Mouse (Mus musculus): Measurements from ENCODE around the gene Chek2. TPM values are rescaled to one million over a fixed set of nuclear protein-coding genes. Genes with fewer than 3 reads are reported as not detected.
"Not testable (repeated sequence)": the region's sequence is repeated elsewhere in the genome, so short reads cannot be mapped to it uniquely, and the experiment has no call there.

The Chek2 gene
- total RNA-seq (2015): 22.7 and 24.7 TPM in 2 replicates
- total RNA-seq (2017): 22.1 and 24.0 TPM in 2 replicates

DNA sequence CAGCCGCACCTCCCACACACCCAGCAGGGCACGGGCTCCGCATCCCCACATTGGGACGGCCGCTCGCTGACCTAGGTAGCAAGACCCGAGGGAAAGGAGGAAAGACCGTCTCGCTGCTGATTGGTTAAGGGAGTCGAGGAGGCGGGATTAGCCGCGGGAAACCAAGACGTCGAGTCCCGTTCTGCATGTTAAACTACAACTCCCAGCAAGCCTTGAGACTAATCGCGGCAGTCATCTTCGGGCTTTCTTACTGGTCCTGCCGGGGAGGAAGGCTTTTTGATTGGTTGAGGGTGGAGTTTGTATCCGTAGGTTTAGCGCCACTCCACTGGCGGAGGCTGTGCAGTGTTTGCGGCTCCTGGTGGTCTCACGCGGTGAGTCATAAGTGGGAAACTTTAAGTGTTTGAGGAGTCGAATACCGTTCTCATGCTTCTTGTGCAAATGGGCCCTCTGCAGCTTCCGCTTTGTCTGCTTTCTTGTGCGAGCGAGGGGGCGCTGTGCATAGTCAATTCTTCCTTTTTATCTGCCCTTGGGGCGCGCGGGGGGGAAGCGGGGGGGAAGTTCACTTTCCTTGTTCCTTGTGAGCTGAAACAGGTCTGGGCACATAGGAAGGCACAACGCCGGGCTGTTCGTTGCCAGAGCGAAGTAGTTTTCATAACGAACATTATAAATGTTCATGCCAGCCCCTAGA, at the start of gene Chek2, which contains the start of gene Hscb:
Gene Chek2, plus strand, starts transcription at position 302 of the 688 bp plus-strand sequence.
Gene Hscb, minus strand, starts transcription at position 100 of the 688 bp plus-strand sequence.
- ATAC-seq (ENCODE audit: poor library complexity, severe bottlenecking): peak; percentile 91

DNA sequence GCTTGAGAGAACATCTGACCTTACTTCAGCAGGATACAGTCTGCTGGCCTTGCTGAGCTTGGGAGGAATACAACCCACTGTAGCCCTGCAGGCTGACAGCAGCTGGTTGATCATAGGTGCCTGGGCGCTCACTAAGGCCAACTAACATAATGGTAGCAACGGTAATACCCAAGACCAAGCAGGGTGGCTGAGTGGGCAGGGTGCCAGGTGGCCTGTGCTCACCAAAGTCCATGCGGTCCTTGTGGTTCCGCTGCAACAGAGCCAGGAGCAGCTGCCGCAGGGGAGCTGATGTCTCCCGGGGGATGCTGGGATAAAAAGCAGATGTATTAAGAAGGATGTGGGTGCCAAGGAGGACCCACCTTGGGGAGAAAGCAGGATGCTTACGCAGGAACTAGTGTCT, 45.4 kb upstream of the Chek2 start:
- ATAC-seq (ENCODE audit: poor library complexity, severe bottlenecking): no peak

DNA sequence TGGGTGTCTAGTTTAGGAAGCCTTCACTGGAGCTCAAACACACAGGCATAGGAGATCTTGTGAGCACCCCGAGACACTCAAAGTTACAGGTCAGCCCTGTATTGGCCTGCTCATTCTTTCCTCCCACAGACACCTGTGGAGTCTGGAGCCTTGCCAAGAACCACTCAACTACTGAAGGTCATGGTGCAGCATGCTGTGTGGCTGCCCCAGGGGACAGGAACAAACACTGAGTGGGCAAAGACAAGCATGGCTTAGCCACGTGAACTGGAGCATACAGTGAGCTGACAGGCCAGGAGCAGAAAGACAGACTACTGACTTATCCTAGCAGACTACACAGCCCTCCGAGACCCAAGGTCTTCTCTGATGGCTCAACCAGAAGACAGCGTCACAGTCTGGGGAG, 42.1 kb upstream of the Chek2 start:
- ATAC-seq (ENCODE audit: poor library complexity, severe bottlenecking): no peak

DNA sequence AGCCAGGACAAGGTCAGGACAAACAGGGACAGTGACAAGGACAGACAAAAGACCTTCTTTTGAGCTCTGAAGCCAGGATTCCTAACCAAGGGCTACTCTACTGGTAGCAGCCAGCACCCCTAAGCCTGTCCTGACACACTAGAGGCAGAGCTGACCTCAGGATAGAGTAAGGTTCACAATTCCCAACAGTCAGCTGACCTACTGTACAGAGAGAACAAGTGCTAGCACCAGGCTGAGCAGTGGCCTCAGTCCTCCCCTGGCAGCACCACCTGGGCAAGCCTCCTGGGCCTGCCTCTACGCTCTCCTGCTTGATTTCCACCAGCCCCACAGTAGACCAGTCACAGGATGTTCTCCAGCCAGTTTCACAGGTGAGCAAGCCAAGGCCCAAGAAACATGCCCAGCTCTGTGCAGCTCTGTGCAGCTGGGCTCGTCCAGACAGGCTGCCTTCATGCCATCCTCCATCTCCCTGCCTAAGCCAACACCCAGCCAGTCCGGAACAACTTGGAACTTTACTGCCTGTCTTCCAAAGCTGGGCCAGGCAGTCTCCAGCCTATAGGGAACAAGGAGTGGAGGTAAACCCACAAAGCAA, 38.6 kb upstream of the Chek2 start:
- ATAC-seq (ENCODE audit: poor library complexity, severe bottlenecking): no peak

DNA sequence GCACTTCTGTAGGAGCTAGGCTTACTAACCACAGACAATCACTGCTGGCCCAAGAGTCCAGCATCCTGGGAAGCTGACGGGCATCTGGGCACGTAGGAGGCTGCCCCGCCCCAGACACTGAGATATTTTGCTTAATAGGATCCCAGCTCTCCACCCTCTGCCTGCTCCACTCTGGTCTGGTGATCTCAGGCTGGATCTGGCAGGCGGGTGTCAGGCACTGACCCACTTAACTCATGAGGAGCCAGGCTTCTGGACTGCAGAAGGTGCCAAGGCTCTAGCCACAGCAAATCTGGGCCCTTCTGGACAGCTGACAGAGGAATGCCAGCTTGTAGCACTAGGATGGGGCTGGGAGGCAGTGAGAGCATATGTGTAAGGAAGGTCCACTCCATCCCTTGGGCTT, 37.6 kb upstream of the Chek2 start:
- no peak for ATAC-seq (ENCODE audit: poor library complexity, severe bottlenecking)

DNA sequence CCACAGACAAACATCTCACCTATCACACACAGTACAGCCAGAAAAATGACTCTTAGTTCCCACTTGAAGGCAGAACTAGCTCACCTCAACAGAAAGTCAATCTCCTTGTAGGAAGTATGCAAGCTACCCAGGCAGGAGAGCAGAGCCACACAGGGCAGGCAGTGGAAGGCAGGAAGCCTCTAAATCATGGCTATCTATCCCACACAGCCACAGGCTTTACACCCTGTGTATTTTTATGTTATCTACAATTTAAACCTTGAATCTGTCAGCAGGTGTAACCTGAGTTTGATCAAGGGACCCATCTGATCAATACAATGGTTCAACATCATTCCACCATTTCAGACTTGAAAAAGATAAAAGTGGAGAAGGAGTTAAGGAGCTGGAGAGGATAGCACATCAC, 37.0 kb upstream of the Chek2 start:
- ATAC-seq (ENCODE audit: poor library complexity, severe bottlenecking): no peak

DNA sequence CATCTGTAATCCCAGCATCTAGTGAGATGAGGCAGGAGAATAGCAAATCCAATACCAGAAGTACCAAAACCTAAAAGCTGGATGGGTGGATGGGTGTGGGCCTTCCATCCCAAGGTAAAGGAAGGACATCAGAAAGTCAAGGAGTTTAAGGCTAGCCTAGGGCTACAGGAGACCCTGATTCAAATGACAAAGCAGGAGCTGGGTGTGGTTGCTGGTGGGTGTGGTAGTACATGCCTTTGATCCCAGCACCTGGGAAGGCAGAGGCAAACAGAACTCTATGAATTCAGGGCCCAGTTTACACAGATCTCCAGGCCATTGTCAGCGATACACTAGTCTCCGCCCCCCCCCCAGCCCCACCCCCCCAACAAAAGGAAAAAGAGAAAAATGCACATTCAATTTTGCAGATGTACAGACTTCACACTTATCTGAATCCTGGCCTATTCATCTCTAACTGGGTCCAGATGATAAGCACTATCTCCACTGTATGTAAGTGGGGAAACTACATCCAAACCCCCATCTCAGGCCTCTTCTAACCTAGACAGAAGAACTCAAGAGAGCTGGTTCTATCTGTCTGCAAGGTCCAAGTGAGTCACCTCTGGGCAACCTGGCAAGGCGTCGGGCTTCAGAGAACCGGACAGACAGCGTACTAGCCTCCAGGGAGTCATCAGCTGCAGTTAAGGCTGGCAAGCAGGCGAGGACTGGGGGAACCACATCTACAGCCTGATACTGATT, 35.6 kb upstream of the Chek2 start:
- no peak for ATAC-seq (ENCODE audit: poor library complexity, severe bottlenecking)

DNA sequence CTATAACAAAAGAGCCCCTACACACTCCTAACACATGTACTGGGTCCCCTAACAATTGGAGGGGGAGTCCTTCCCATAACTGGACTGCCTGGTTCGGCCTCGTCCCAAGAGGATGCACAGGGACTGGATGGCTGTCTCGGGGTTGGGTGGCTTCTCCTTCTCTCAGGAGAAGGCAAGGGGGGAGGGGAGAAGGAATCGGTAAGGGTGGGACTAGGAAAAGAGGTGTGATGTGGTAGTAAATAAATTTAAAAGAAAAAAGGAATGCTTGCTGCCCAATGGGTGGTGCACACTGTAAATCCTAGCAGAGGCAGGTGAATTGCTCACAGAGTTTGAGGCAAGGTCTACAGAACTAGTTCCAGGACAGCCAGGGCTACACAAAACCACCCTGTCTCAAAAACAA, 33.6 kb upstream of the Chek2 start:
- no peak for ATAC-seq (ENCODE audit: poor library complexity, severe bottlenecking)

DNA sequence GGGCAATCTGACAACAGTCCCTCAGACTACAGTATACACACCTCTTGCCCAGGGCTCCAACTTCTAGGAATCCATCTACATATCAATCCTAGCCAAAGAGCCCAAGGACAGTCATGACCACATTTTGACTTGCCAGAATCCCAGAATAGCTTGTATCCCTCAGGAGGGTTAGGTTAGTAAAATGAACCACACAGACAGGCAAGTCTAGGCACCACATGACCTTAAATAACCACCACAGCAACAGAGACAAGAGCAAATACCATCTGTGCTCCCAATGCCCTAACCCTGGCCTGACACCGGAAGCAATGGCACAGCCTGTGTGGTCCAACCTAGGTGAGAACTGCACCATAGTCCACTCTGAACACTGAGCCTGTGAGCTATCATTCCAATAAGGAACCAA, 33.1 kb upstream of the Chek2 start:
- no peak for ATAC-seq (ENCODE audit: poor library complexity, severe bottlenecking)

DNA sequence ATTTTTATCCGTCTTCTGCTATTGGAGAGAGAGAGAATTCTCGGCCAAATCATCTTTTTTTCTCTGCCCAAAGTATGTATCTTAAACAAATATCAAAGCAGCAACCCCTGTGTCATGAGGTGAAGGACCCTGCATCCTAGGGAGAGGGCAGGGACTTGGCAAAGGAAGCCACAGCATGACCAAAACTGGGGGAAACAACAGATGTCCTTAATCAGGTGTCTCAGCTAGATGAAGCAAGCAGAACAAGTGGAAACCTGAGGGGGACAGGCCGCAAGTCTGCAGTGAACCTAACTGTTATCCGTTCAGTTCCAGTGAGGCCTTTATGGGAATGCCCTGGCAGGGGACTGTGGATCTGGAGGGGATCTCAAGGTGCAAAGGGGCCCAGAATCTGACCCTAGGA, 32.3 kb upstream of the Chek2 start:
- ATAC-seq (ENCODE audit: poor library complexity, severe bottlenecking): no peak

DNA sequence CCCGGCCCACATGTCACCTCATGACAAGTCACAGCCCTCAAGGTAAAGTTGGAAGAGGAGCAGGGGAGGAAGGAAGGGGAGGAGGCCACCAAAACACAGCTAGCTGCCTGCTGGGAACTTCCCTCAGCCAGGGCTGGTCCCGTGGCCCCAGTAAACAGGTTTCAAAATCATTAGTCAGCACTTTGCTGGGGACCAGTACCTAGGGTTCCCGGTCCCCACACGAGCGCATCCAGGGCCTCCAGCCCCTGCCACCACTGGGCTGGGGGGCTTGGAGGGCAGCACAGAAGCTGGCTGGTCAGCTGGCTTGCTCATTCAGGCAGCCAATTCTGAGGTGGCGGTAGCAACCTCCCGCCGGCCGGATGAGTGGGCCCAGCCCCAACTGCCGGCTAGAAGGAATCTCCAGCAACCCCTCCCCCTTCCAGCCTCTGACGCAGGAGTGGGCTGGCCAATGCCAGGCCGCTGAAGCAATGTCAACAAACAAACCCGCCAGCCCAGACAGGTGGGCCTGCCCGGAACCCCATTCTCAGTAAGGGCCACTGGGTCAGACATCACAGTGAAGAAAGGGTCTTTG, 31.6 kb upstream of the Chek2 start:
- ATAC-seq (ENCODE audit: poor library complexity, severe bottlenecking): peak; percentile 70

DNA sequence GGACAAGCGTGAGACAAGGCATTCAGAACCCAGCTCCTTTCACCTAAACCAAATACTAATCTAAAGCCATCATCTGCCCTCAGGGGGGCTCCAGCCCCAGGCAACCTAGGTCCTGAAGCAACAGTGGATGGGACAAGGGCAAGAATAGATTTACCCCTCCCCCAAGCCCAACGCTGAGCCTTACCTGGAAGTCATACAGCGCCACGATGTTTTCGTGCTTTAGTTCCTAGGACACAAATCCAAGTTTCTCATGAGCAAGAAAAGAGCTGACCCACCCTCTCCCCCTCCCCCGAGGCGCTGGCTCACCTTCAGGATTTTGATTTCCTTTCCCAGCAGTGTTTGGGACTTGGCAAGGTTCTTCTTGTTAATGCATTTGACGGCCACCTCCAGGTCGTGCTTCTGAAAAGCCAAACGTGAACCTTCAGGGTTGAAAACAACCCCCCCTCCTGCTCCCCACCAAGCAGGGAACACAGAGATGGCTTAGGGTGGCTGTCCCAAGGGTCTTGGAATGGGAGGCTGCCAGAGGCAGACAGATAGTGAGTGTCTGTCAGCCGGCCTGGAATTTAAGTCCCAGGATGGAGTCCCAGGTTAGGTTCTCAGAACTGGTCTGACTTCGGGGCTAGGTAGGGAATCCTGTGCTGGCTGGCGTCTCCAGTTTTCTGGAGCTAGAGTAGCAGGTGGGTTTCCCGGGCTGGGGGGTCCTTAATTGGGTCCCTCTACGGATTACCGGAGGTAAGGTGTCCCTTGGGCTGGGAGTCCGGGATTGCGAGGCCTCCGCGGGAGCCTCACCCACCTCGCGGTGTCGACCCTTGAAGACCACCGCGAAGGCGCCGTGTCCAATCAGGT, 30.7 kb upstream of the Chek2 start:
- no peak for ATAC-seq (ENCODE audit: poor library complexity, severe bottlenecking)

DNA sequence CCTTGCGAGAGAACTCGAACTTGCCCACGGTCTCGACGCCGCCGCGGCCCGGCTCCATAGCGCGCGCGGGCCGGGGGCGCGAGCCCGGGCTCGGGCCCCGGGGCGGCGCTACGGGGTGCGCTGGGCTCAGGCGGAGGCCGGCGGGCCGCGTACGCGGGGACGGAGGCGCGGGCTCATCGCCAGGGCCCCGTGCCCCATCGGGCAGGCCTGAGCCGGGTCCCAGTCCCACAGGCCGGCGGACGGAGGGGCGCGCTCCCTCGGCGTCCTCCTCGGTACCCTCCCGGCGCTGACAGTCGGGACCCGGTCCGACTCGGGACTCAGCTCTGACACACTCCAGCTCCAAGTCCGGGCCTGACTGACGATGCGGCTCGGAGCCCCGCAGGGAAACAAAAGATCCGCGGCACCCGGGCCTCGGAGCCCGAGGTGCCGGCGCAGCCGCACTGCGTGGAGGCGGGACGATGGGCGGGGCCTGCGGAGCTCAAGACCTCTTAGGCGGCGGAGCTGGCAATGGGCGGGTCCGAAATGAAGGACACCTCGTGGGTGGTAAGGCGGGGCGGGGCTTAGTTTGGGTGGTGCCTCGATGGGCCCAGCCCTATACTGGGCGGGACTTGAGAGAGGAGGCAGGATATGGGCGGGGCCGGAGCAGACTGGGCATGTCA, 30.0 kb upstream of the Chek2 start, which contains the start of gene Ulk1:
Gene Ulk1, minus strand, starts transcription at position 431 of the 659 bp plus-strand sequence.
- peak; percentile 81 for ATAC-seq (ENCODE audit: poor library complexity, severe bottlenecking)

DNA sequence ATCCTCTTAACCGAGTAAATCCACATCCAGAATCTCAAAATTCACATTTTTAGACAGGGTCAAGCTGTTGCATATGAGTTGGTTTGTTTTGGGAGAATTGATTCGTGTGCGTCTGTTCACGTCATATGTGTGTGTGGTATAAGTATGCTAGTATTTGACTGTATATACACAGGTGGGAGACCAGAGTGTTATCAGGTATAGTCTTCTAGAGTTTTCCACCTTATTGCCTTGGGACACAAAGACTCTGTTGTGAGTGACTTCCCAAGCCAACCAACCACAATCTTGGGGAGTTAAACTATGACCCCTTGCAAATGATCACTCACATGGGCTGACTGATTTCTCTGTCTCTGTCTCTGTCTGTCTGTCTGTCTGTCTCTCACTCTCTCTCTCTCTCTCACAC, 15.4 kb upstream of the Chek2 start:
- no peak for ATAC-seq (ENCODE audit: poor library complexity, severe bottlenecking)

DNA sequence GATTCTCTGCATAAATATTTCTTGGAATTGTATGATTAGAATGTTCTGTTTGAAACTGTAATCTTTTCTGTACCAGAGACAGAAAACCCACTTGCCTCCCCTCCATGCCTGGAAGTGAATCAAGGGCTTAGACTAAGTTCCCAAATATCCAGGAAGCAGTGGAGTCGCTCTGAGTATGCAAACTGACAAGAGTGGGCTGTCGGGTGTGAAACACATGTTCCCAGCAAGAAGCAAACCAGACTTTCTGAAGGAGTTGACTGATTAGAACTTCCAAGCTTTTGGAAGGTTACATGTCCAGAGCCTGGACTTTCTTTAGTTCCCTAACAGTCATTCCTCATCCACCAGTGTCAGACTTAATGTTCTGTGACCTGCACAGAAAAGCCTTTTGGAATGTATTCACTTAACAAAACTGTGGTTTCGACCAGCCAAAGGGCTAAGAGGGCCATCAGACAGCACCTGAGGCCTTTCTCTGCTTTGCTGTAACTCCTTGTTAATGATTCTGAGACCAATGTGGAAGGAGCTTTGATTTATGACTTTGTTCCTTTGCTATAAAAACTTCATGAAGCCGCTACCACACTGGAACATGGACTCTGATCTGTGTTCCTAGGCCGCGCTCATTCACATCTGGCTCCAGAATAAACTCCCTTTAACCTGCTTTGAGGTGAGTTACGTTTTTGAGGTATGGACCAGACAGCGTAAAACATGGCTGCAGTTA, 12.8 kb upstream of the Chek2 start:
- ATAC-seq (ENCODE audit: poor library complexity, severe bottlenecking): no peak

DNA sequence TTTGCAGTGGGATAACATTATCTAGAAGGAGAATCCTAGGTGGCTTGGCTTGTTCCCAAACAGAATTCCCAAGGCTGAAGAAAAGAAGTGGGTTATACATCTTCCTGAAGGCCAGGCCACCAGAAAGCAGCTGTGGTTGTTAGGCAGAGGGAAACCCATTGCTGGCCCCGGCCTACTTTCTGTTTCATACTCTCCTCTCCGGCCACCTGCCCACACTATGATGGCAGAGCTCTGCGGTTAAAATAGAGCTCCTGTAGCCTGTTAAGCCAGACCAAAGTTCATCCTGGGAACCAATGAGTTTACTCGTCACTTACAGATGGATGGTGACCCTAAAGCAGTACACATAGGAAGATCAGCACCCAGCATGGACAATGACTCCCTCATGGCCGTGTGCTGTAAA, 12.2 kb upstream of the Chek2 start:
- ATAC-seq (ENCODE audit: poor library complexity, severe bottlenecking): no peak

DNA sequence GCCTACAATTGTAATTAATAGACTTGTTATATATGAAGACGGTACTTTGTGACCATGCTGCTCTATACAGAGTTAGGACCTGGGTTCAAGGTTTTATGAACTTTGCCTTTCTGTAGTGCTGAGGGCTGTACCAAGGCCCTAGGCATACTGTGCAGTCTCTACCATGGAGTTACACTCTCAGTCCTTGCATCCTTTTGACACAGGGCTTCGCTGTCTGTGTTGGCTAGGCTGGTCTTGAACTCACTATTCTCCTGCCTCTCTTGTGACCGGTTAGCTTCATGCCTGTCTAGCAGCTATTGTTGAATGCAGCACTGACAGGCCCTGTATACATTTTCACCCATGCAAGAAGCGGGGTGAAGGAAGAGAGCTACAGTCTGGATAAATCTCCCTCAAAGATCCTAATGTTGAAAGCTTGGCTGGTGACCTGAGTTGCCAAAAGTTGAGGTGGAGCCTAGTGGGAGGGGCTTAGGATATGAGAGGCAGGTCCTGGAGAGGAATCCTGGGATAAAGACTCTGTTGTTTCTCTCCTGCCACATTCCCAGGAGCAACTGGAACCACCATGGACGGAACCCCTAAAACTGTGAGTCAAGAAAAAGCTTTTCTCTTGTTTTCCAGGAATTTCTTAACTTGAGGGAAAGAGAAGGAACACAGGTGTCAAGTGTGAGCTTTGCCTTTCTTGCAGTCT, 8.6 kb upstream of the Chek2 start:
- ATAC-seq (ENCODE audit: poor library complexity, severe bottlenecking): no peak

DNA sequence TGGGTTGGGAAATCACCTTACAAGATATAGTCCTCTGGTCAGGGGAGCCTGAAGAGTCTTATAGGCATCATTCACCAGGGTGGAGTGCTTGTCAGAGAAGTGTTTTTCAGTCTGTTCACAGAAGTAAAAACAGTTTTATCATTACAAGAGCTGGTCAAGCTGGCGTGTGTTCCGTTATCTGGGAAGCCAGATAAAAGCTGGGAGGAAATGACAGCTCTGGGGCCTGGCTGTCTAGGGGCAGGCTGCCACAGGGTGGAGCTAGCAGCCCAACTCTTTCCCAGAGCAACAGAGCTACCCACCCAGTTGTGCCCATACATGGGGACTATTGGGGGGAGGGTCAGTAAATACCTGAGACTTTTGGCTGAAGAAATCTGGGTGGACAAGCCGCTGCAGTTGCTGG, 3.8 kb upstream of the Chek2 start:
- ATAC-seq (ENCODE audit: poor library complexity, severe bottlenecking): 0 out of 2 replicates have a peak, but pooled peaks have one; percentile 6

DNA sequence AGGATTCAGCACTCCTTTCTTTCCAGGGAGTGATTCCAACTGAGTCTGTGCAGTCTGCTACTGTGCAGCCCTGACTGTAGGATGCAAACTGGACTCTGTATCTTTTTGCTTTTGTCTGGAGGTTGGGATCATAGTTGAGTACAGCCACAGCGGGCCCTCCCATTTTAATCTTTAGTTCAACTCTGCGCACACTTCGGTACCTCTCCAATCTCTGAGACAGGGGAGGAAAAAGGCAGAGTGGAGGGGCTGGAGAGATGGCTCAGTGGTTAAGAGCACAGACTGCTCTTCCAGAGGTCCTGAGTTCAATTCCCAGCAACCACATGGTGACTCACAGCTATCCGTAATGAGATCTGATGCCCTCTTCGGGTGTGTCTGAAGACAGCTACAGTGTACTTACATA, 1.8 kb upstream of the Chek2 start:
- not testable (repeated sequence) for ATAC-seq (ENCODE audit: poor library complexity, severe bottlenecking)
